1 mouse cellular context compared by ENCODE assay signal in the genomic region with DNA sequence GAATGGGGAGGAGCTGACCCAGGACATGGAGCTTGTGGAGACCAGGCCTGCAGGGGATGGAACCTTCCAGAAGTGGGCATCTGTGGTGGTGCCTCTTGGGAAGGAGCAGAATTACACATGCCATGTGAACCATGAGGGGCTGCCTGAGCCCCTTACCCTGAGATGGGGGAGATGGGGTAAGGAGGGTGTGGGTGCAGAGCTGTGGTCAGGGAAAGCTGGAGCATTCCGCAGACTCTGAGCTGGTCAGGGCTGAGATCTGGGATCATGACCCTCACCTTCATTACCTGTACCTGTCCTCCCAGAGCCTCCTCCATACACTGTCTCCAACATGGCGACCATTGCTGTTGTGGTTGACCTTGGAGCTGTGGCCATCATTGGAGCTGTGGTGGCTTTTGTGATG. TPM values are rescaled to one million over a fixed set of nuclear protein-coding genes. Genes with fewer than 3 reads are reported as not detected.
"Had no signal": no experiment of that assay in that cellular context is flagged by ENCODE, and none has a peak within 500 bp of the region (broad histone marks: within the 10 kb centered on the region; RNA-seq: fewer than 3 reads in every experiment).

No protein-coding gene starts in this region.

RNA-seq across cellular contexts. Expression of gene H2-Q10, which starts 27.5 kb away (rescaled TPM):
- polyA plus RNA-seq: neural tube, embryonic 13.5 days had no signal
